Mouse (Mus musculus) ovary, adult 18-20 months (tissue): ENCODE measurements around the gene Ghrhr.

Source experiments
- DNase-seq: peaks from one replicate; pipeline ENCODE4 v3.0.0; 2022; ENCODE audit warnings: low spot score, mixed read lengths

Gene Ghrhr

GRCm38 (mm10) chr6:55376076-55376475, at the start of gene Ghrhr:
Gene Ghrhr, plus strand, starts transcription at chr6:55376295.
- no peak for DNase-seq

DNA sequence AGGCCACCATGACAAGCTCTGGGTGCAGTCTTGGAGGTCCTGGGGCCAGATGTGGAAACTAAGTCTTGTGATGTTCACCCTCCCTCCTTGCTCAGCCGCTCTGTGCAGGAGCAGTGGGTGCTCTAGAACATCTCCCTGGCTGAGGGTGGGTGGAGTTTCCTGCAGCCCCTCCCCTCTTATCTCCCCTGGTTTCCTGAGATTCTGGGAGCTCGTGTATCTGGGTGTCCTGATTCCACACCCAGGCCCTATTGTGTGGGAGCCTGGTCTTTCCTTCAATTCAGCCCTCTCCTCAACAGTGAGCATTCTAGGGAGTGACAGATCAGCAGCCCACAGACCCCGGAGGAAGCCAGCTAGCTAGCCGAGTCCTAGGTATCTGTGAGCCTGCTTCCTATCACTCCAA, 49.8 kb upstream of the Ghrhr start:
- no peak for DNase-seq

DNA sequence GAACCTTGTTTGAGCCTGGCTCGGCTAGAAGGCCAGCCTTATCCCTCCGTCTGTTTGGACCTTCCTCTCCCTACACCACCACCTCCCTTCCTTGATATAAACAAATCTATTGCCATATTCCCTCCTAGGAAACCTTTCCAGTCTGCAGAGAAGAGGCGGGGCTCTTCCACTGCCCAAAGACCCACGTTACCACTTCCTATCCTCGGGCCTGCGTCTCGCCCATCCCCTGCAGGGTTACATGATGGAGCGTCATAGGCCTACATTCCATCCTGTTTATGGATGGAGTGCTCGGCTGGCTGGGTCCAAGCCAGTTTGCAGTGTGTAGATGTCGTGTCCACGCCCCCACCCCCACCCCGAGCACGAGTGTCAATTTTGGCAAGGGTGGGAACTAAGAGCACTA, 48.8 kb upstream of the Ghrhr start:
- DNase-seq = no peak

GRCm38 (mm10) chr6:55328179-55328578, 47.9 kb upstream of the Ghrhr start:
- DNase-seq = no peak

DNA sequence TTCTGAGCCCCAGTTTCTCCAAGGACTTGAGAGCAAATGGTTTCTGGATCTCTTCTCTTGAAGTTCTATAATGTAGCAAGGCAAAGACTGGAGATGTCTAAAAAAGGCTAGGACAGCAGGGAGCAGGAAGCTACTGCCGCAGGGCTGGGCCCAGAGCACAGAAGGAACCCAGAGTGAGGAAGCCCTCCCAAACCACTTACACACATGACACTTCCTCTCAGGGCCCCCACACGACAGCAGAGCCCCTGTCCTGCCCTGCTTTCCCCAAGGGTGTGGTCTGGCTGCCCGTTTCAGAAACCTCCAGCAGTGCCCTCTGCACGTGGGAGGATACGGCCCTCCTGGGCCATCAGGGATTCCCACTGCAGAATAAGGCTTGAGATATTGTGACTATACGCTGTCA, 44.8 kb upstream of the Ghrhr start:
- no peak for DNase-seq

- DNase-seq = no peak
Observed at GRCm38 (mm10) chr6:55332100-55332772, 43.9 kb upstream of the Ghrhr start.

DNA sequence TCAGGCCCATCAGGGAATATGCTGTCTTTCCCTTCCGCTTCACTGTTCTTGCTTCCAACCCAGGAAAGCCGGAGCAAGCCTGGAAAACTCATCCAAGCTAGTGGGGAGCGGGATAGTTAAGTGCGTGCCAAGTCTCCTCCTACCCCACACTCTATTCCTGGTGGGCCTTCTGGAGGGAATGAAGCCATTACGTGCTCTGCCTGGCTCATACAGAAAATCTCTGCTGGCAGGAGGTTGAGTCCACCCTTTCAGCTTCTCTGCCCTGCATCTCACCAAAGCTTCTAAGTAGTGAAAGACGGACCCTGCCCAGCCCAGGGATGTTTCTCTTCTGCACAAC, 43.4 kb upstream of the Ghrhr start:
- no peak for DNase-seq

- peak; percentile 30 for DNase-seq
Observed at GRCm38 (mm10) chr6:55335989-55336514, 40.0 kb upstream of the Ghrhr start, which contains the start of gene Aqp1. Gene Aqp1, plus strand, starts transcription at chr6:55336432.

DNA sequence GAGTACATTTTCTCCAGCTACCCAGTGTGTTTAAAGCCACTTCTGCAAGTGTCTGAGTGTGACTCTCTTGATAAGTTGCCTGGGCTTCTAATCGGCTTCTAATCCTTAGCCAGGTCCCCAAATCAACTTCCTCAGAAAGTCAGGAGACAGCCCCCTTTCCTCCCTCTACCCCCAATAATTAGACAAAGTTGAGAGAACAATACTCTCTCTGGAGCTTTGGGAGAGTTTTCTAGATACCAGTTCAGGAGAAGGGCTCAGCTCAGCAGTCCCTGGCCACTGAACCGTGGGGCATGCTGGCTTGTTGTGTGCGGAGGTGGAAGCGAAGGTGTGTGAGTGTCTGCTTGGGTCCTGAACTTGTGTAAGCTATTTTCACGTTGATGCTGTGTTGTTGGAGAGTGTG, 38.9 kb upstream of the Ghrhr start:
- DNase-seq = no peak

DNA sequence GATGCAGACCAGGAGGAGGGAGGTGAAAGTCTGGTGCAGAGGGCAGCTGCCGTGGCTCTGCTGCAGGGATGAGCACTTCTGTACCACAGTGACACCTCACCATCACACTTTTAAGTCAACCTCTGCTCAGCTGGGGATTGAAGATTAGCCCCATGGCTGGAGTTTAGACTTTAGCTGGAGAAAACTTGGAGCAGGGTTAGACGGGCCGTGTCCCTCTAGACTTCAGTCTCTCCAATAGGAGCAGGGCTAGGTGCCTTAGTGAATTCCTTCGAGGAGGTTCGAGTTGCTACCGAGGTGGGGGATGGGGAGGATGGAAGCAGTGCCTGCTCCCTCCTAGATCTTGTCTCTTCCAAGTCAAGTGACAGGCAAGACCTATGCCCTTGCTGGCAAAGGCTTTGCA, 38.0 kb upstream of the Ghrhr start:
- no peak for DNase-seq

GRCm38 (mm10) chr6:55338934-55339825, 36.9 kb upstream of the Ghrhr start:
- DNase-seq = no peak

DNA sequence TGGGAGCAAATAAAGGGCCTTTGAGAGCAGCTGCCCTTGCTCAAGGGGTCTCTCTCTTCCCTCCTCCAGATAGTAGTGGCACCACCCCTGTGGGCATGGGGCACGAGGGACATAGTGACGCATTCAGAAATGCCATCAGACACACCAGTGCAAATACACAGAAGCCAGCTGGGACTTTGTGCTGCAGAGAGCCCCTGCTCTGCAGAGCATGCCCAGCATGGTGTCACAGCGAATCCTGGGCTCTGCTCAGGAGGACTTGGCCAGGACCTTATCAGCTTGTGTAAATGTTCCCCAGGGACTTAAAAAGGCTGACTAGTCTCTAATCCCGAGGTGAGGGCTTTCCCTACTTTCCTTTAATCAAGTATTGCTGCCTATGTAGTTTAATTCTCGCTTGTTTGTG, 34.4 kb upstream of the Ghrhr start:
- no peak for DNase-seq

GRCm38 (mm10) chr6:55342328-55342727, 33.8 kb upstream of the Ghrhr start:
- DNase-seq = no peak

DNA sequence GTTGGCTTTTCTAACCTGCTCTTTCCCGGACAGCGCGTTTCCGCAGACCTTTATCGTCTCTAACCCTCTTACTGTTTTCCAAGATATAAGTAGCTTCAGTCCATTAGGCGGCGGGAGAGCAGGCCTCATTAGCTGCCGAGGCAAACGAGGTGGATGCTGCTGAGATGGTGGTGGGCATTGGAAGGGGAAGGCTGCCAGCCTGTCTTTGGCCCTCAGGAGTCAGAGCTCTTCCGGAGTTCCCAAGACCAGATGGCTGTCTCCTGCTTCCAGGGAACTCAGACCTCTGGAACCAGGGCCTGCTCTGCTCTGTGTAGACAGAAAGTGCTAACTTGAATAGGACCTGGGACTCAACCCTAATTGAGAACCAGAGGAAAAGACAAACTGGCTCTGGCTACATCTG, 32.6 kb upstream of the Ghrhr start:
- no peak for DNase-seq

DNA sequence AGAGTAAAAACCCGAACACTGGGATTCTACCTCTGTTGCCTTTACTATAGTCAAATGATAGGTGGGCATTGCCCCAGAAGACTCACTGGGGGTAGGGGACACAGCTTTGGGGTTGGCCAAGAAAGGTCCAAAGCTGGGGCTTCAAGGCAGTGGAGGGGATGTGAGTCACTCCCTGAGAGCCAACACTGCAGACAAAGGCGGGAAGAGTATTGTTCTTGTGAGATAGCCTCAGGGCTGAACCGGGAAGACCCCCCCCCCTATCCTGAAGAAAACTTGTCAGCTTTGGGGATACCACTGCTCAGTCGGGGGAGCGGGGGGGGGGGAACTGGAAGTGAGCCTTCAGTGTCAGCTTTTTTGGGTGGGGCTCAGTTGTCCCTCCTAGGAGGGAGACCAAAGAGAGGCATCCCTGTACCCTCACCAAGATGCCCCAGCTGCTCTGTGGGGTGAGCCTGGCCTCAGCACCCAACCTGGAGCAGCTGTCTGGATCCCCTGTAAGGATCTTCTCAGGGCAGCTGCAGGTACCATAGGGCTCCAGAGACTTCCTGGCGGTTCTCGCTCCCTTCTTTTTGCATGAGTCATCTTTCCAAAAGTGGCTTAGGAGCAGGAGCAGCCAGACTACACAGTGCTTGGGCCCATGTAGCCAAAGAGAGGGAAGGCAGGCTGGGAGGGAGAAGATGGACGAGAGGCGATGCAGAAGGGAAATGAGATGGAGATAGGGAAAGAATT, 31.6 kb upstream of the Ghrhr start:
- DNase-seq = no peak

DNA sequence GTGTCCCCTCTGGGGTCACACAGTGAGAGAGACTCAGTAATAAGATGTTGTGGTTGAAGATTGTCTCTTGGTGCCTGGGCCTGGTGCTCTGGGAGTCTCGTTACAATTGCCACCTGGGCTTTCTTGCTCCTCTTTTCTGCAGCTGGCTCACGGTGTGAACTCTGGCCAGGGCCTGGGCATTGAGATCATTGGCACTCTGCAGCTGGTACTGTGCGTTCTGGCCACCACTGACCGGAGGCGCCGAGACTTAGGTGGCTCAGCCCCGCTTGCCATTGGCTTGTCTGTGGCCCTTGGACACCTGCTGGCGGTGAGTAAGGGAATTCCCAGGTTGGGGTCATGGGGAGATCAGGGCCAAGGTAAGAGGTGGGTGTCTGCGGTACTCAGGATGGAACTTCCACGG, 30.8 kb upstream of the Ghrhr start:
- DNase-seq = no peak

DNA sequence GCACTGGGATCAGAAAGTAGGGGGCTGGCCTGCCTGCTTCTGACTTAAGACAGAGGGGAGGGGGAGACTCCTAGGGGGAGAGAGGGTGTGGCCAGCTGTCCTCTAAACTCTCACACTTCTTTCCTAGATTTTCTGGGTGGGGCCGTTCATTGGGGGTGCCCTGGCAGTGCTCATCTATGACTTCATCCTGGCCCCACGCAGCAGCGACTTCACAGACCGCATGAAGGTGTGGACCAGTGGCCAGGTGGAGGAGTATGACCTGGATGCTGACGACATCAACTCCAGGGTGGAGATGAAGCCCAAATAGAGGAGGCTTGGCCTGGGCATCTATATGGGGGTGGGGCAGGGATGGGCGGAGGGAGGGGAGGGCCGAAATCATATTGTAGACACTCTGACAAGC, 29.6 kb upstream of the Ghrhr start:
- no peak for DNase-seq

- no peak for DNase-seq
Observed at GRCm38 (mm10) chr6:55347711-55348571, 28.2 kb upstream of the Ghrhr start.

GRCm38 (mm10) chr6:55349231-55349630, 26.9 kb upstream of the Ghrhr start:
- DNase-seq = no peak

DNA sequence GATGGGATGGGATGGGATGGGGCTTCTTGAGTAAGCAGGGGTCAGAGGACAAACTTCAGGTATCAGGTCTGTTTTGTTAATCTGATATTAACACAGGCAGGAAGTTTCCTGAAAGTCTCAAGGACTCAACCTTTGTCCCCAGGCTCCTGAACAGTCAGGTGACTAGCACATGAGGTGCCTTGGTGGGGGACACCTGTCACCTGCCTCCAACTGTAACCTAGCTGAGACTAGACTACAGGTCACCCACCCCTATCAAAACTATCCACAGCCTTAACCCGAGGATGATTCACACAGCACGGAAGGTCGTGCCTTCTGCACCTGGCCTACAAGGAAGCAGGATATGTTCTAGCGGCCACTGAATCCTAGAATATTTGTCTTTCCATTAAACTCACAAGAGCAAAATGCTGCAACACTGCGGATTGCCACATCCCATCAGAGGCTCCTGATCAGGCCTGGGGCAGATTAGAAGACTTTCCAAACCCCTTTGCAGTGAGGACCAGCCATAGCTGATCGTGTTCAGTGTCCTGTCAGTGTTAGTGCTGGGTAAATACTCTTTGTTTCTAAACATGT, 25.6 kb upstream of the Ghrhr start:
- no peak for DNase-seq

DNA sequence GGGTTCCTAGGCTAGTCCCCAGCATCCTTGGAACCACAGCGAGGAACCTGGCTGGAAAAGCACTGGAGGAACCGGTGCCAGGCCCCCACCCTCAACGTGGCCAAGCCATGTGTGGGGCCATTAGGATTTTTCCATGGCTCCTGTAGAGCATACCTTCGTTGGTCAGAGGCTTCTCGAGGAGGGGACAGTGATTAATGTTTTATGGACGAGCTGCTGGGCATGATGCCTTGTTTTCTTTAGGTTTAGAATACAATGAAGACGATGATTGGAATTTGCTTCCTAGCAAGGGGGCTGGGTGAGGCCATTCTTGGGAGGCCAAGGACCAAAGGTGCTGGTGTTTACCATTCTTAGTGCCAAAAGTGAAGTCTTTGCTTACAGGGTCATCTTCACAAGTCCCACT, 24.4 kb upstream of the Ghrhr start:
- DNase-seq = no peak
